Mouse (Mus musculus): ENCODE measurements at regions not wholly inside any gene's neighbourhood (a gene's known extent, or its start where the extent isn't known, plus 50 kb on each side); places are given as distances from the start of the nearest gene placed in this dataset.

GRCm38 (mm10) chr6:143519668-143520067, 352.6 kb downstream of the Etnk1 start:
- no peak for DNase-seq (ENCODE audit: low spot score in 2 of 2)
- intact Hi-C loops (cut with DNase I): no loop called here

GRCm38 (mm10) chr6:143525092-143525491, 358.1 kb downstream of the Etnk1 start:
- intact Hi-C loops (cut with DNase I): no loop called here
- DNase-seq (ENCODE audit: low spot score in 2 of 2): no peak

GRCm38 (mm10) chr6:143528898-143529297, 361.9 kb downstream of the Etnk1 start:
- no peak for DNase-seq (ENCODE audit: low spot score in 2 of 2)
- intact Hi-C loops (cut with DNase I): no loop called here

GRCm38 (mm10) chr6:143530372-143531224, 363.6 kb downstream of the Etnk1 start:
- no peak for DNase-seq (ENCODE audit: low spot score in 2 of 2)
- intact Hi-C loops (cut with DNase I): no loop called here

GRCm38 (mm10) chr6:143531477-143531876, 364.5 kb downstream of the Etnk1 start:
- no peak for DNase-seq (ENCODE audit: low spot score in 2 of 2)
- intact Hi-C loops (cut with DNase I): no loop called here

- intact Hi-C loops (cut with DNase I): no loop called here
- DNase-seq (ENCODE audit: low spot score in 2 of 2): no peak
Observed at GRCm38 (mm10) chr6:143532380-143532779, 365.4 kb downstream of the Etnk1 start.

GRCm38 (mm10) chr6:143535265-143535664, 368.2 kb downstream of the Etnk1 start:
- DNase-seq (ENCODE audit: low spot score in 2 of 2): peak; percentile 18 to 41

GRCm38 (mm10) chr6:143535726-143536125, 368.7 kb downstream of the Etnk1 start:
- intact Hi-C loops (cut with DNase I): no loop called here
- peak in 1 of 2 experiments; percentile 19 for DNase-seq (ENCODE audit: low spot score in 2 of 2)

More at GRCm38 (mm10) chr6:143535265-143535664, 368.2 kb downstream of the Etnk1 start:
- intact Hi-C loops (cut with DNase I): no loop called here

GRCm38 (mm10) chr6:143536525-143537293, 369.7 kb downstream of the Etnk1 start:
- intact Hi-C loops (cut with DNase I): no loop called here
- no peak for DNase-seq (ENCODE audit: low spot score in 2 of 2)

- intact Hi-C loops (cut with DNase I): no loop called here
- no peak for DNase-seq (ENCODE audit: low spot score in 2 of 2)
Observed at GRCm38 (mm10) chr6:143547406-143547903, 380.4 kb downstream of the Etnk1 start.

- intact Hi-C loops (cut with DNase I): no loop called here
- DNase-seq (ENCODE audit: low spot score in 2 of 2): peak in 1 of 2 experiments; percentile 19
Observed at GRCm38 (mm10) chr6:143554946-143555345, 387.9 kb downstream of the Etnk1 start.

- DNase-seq (ENCODE audit: low spot score in 2 of 2): no peak
- intact Hi-C loops (cut with DNase I): no loop called here
Observed at GRCm38 (mm10) chr6:143558046-143558884, 391.2 kb downstream of the Etnk1 start.

- no peak for DNase-seq (ENCODE audit: low spot score in 2 of 2)
- intact Hi-C loops (cut with DNase I): no loop called here
Observed at GRCm38 (mm10) chr6:143559316-143559715, 392.3 kb downstream of the Etnk1 start.

- no peak for DNase-seq (ENCODE audit: low spot score in 2 of 2)
Observed at GRCm38 (mm10) chr6:143561316-143562088, 394.5 kb downstream of the Etnk1 start.

GRCm38 (mm10) chr6:143571356-143572115, 404.5 kb downstream of the Etnk1 start:
- intact Hi-C loops (cut with DNase I): no loop called here
- DNase-seq (ENCODE audit: low spot score in 2 of 2): no peak

More at GRCm38 (mm10) chr6:143561316-143562088, 394.5 kb downstream of the Etnk1 start:
- intact Hi-C loops (cut with DNase I): no loop called here

GRCm38 (mm10) chr6:143579223-143579622, 412.2 kb downstream of the Etnk1 start:
- DNase-seq (ENCODE audit: low spot score in 2 of 2): no peak
- intact Hi-C loops (cut with DNase I): no loop called here

GRCm38 (mm10) chr6:143589666-143590065, 422.6 kb downstream of the Etnk1 start:
- DNase-seq (ENCODE audit: low spot score in 2 of 2): no peak
- intact Hi-C loops (cut with DNase I): no loop called here

GRCm38 (mm10) chr6:143590231-143590630, 423.2 kb downstream of the Etnk1 start:
- no peak for DNase-seq (ENCODE audit: low spot score in 2 of 2)
- intact Hi-C loops (cut with DNase I): no loop called here
